Mouse (Mus musculus) adrenal gland, adult 2 months (tissue): ENCODE data around the gene Aig1. TPM values are rescaled to one million over a fixed set of nuclear protein-coding genes. Genes with fewer than 3 reads are reported as not detected.

ENCODE experiments used
- DNase-seq: peaks from one replicate; pipeline ENCODE4 v3.0.0; 2021
- polyA plus RNA-seq: library from polyadenylated mRNA; depleted of rRNA; stranded (reverse); fragments of >200 nt; gene quantifications from 2 replicates; pipeline ENCODE4 v1.2.3, GENCODE M21; 2012
- total RNA-seq, 2 experiments: library from RNA; stranded (reverse); gene quantifications; 2 replicates each; pipeline ENCODE4 v1.2.3; 2021

The Aig1 gene
- total and polyA plus RNA-seq, 3 experiments = 28.4 to 42.6 (median 37.4) TPM

DNA sequence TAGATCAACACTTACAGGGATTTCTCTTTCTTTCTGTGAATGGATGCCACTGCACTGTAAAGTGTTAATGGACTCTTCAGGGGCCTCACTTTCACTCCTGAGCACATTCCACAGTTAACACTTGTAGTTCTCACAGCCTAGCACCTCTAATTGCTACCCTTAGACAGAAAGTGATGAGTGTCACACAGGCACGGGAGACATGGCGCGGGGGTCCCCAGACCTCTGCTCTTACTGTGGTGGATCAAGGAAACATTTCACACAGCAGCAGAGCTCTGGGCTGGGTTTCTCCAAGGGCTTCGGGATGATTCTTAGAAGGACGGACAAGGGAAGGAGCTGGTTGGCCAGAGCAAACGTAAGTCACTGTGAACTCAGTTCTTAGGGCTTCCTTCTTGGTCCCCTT is 166.1 kb downstream of the Aig1 start:
- no peak for DNase-seq

DNA sequence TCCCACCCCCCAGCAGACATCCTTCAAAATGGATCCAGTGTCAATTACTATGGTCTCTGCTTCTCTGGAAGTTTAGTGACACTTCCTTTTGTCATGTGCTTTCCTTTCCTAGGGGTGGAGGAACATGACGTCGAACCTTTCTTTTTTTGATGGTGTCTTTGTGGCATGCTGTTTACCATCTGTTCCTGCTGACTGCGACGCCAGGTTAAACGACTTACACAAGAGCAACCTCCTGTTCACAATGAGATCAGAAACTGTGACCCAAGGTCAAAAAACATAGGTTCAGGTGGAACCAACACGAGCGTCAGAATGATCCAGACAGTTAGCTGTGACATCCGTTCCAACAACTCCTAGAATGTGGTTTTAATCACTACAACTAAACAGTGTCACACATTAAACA is 166.7 kb downstream of the Aig1 start:
- no peak for DNase-seq

DNA sequence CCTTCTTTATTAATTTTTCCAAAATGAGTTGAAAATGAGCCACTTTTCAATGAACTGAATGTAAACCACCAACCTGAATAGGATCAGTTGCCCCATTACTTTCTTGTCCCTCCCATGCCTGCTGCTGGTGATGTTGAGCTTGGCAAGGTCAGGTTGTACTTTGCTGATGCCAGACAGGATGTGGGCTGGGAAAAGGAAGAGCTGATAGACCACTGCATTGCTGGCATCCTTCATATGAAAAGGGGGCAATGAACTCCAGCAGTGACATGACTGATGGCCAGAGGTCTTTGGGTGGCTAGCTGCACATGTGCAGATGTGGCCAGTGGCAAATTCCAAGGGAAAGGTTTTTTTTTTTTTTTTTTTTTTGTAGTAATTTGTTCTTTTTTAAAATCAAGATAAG is 172.5 kb downstream of the Aig1 start:
- peak; percentile 19 for DNase-seq

DNA sequence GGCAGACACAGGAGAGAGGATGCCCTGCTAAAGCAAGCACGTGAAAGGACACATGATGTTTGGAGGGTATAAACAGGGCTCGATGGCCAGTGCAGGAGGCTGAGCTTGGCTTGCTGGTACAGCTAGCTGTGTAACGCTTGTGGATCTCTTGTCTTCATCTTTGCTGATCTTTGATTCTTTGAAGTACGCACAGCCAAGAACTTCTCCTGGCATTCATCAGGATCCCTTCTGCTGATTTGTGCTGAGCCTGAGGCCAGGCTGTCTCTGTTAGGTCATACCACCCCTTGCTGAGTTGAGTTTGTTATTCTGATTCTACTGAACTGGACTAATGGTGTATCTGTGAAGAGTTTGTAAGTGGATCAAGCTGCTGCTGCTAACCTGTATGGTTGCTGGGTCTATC is 175.5 kb downstream of the Aig1 start:
- DNase-seq = no peak

DNA sequence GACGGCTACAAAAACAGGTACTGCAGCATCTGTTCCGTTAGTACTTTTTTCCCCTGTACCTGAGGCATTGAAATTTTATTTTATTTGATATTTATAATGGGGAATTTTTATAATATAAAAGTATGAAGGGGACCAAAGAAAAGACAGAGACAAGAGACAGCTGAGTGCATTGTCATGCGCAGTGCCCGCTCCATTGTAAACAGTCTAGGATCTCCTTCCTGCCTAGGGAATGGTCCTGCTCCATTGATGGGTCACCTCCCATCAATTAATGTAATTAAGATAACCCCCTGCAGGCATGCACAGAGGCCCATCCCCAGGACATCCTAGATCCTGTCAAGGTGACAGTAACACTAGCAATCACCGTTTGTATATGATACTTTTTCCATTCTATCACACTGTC is 178.0 kb downstream of the Aig1 start:
- no peak for DNase-seq

DNA sequence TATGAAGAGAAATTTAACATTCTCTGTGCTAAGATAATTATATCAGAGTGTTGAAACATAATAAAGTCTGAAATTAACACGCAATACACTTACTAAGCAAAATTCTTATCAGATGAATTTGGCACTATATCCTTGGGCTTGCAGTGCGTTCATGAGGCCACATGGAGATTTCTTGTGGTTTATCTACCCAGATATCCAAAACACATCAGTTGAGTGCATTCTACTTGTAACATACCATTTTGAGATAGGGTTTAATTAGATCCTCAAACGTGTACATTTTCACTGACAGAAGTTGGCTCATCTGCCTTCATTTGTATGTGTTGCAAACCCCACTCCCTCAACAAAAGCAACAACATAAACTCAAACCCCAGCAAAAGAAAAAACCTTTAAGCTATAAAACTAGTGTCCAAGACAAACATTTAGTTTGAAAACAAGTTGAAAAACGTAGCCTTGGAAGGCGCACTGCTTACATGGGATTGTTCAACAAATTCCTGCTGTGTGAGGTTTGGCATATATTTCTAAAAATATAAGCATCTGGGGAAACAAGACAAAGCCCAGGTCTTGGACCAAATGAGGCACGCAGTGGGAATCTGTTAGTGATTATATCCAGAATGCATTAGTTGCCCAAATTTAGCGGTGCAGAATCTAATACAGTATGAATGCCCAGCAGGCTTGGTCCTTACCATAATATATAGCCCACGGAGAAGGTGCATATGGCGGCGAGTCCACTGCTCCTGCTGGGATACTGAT is 178.8 kb downstream of the Aig1 start:
- DNase-seq = no peak

DNA sequence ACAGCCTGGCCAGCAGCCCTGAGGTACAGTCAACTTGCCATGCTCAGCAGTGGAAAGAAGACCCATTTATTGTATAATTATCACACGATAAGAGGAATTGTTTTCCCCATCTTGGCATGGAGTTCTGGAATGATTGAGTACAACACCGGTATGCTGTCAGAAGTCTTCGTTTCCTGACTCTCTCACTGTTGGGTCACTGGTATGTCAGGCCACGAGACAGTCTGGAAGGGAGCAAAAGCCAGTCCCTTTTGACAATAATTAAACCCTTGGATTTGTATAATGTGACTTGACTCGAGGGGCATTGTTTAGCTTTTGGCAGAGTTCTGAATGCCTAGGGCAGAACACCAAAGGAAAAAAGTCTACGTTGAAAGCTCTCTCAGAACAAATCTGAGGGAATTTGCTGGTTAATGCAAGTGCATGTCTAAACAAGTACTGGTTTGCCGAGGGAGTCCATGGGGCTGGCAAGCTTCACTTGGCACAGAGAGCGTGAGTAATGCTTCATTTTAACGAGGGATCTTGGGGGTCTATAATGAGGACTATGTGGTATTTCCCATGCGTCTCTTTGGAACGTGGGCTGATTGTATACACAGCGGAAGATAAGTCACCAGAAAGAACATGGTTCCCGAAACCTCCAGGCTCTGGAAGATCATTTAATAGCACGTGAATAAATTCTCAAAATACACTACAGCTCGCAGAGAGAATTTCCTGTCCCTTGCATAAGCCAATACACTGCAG is 180.2 kb downstream of the Aig1 start:
- no peak for DNase-seq

DNA sequence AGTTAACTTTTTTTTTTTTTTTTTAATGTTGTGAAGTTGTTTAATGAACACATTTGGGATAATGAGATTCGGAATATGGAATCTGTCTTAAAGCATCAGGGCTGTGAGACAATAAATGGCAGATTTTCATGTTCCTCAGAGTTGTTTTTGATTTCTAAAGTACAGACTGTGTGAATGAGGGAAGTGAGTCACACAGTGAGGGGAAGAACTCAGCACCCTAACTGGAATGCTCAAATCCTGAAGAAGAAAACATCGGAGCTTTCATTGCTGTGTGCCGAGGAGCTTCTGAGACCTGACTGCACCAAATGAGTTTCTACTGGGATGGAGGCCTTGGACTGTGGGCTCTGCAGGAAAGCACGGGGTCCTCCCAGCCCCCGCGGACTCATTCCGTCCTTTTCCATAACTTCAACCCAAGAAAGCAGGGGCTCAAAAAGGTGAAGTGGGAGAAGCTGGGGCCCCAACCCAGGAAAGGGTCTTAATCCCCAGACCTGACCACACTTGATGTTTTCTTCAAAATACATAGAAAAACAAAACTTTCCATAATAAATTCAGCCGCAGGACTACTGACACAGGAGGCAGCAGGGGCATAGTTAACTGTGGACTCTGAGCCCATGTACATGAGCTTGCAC is 181.5 kb downstream of the Aig1 start:
- no peak for DNase-seq

DNA sequence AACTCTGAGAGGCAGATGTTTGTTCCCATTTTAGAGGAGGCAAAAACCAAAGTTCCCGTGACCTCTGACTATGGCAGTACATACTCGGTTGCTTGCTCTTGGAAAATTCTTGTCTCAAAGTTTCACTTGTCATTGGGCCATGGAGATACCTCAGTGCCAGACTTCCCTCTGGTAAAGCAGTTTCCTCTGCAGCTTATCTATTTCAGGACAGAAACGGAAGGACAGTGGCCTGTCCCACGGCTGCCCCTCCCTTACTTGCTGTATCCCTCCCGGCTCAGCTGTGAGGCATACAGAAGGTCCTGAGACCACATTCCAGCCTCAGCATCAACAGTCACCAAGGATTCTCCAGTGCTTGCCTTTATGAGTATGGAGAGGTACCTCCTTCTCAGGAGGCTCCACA is 182.7 kb downstream of the Aig1 start:
- DNase-seq = no peak

DNA sequence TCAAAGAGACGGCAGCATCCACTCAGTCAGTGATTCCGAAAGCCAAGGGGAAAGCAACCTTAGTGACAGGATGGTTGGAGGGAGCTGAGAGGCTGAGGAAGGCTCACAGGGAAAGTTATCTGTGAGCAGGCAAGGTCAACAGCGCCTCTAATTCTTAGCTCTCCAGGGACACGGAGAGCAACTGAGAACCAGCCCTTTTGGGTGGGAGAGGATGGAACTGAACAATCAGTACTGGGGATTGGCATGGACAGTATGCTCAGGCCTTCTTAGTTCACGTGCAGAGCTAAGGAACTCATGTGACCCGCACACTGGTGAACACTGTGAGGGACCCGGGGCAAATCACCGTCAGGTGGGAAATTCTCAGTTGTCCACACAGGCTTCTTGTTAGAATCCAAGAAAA is 183.4 kb downstream of the Aig1 start:
- no peak for DNase-seq

DNA sequence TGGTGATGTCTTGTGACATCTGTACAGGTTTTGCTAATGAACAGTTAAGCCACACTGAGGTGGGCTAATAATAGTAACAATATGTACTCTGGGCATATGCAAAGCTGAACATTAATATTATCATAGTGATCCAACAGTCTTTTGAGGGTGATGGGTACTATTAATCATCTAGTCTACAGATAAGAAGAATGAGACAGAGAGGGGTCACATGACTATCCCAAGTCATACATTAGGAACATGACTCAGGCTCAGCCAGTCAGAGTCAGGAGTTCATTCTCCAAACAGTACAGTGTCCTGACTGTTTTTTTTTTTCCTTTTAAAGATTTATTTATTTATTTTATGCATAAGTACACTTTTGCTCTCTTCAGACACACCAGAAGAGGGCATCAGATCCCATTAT is 184.3 kb downstream of the Aig1 start:
- no peak for DNase-seq

DNA sequence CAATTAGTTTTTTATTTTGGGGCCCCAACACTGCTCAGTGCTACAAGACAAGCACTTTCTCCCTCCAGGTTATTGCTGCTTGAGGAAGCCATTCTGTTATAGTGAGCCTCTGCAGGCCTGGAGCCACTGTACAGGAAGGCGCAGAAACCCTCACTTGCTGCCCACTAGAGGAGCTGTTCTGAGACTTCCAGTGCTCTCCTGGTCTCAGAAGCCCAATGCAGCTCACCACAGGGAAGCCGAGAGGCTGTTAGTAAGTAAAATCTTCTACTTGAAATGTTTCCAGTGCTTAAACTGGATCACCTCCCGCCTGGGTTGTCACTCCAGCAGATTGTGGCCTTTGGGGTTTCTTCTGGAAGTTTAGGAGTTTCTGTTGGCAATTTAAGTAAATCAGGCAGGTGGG is 186.2 kb downstream of the Aig1 start:
- no peak for DNase-seq

DNA sequence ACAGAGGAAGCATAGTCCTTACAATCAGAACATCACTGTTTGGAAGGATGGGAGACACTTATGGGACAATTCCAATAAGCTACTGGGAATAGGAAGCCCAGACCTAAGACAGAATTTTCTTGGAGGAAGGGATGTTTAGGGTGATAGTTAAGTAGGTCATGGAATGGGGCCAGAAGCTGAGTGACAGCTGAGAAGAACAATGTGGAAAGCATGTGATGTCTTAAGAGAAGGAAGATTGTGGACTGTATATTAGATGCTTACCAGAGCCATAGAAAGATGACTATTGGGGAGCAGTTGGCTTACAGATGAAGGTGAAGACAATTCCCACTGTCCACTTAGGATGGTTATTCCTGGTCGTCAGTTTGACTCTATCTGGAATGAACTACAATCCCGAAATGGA is 191.3 kb downstream of the Aig1 start:
- DNase-seq = no peak

DNA sequence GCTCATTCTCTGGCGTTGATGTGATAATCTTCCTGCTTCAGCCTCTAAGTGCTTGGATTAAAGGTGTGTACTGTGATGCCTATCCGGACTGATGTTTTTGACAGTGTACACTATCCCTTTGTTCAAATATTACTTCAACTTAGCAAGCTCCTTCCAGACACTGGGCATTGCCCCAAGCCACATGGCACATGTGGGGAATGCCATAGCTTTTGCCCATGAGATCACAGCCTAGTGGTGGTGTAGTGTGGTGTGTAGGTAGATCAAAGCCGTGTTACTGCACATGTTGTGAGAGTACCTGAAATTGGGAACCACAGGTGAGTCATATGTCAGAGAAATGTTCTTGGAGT is 193.8 kb downstream of the Aig1 start:
- no peak for DNase-seq

DNA sequence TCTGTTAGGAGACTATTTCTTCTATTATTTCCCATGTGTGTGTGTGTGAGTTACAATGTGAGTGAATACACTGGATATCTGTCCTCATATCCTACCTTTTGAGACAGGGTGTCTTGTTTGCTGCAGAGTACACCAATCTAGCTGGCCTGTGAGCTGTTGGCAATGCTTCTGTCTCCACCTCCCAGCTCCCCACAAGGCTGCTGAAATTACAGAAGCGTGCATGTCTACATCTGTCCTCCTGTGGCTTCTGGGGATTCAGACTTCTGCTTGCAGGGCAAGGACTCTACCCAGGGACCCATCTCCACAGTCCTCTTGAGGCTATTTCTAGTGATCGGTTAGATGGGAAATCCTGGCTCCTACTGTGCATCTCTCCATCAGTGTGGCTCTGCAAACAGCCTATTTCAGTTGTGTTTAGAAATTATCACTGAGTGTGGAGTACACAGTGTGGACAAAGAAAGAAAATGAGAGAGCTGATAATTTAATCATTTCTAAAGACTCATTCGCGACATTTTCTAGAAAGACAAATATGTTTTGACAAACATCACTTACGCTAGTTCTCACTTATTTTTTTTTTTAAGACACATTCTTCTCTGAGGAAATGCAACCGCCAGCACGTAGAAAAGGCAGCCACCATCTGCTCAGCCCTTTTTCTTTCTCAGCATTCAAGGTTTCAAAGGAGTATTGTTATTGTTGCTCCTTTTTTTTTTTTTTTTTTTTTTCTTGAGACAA is 194.3 kb downstream of the Aig1 start:
- no peak for DNase-seq

DNA sequence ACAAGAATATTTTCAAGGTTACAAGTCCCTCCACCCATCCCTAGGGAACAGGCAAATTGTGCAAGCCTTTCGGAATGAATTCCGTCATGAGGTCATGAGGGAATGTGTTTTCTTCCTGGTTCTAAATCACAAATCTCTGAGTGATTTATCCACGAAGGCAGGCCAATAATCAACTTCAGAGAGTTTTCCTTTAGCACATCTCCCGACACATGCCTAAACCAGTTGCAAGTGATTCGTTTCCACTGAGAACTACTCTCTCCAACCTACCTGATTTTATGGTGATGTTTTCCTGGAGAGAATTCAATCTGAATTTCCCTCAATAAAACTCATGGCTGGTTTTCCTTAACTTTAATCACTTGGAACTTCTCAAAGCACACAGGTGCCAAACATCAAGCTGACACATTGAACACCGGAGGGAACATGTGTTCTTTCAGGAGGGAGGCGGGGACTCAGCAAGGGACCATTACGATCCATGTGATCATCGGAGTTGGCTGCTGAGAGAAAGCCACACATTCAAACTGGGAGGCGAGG is 201.5 kb downstream of the Aig1 start:
- DNase-seq = peak; percentile 28

DNA sequence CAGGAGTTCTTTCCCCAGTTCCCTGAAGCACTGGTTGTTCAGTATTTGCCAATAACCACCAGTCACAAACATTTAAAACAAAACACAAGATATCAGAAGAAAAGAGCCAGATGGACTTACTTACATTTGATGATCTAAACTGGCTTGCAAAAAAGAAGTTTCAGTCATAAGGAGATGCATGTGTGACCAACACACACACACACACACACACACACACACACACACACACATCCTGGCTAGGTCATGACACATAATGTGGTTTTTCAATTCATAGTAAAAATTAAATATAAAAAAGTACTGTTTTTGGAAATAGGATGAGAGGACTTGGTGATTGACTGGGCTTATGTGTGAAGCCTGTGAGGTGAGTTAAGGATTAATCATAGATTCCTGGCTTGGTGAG is 205.3 kb downstream of the Aig1 start:
- DNase-seq = no peak

DNA sequence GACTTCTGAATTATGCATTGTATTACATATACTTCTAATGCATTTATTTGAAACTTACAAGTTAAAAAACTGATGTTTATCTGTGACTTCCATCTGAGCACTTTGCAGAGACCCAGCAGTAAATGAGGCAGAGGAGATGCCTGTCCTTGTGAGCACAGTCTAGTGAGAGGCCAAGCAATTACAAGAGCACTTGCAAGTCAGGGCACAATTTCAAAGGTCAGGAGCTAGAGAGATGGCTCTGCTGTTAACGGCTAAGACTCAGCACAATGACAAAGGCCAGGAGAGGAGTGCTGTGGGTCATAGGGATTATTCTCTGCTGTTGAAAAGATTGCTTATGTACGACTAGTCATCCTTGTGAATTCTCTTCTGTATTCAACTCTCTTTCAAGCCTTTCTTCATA is 209.0 kb downstream of the Aig1 start:
- DNase-seq = peak; percentile 20

DNA sequence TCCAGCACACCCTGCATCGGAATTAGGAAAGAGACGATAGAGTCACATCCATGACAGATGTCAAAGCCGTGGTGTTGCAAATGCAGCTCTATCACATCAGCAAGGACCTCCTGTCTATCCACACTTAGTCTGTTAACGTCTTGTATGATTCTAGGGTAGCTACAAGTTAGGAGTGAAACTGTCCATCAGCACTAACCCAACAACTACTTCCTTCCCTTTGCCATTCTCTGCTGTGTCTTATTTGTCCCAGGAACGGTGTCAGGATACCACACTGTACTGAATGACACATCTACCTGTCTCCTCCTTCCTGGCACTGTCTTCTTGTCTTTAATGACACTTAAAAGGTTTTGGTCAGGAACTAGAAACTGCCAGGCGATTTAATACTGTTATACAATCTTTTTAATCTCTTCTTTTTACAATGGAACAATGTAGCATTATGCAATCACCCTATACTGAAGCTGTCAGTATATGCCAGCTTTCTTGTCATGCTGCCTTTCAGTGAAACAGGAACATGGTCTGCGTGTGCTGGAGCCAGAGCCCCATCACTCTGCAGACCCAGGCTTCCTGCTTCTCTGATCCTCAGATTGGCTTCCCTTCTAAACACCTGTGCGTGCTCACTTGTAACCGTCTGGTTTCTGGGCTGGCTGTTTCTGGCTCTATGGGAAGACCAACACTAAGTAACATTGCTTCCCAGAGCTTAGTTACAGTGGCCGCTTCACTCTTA is 214.9 kb downstream of the Aig1 start:
- no peak for DNase-seq

DNA sequence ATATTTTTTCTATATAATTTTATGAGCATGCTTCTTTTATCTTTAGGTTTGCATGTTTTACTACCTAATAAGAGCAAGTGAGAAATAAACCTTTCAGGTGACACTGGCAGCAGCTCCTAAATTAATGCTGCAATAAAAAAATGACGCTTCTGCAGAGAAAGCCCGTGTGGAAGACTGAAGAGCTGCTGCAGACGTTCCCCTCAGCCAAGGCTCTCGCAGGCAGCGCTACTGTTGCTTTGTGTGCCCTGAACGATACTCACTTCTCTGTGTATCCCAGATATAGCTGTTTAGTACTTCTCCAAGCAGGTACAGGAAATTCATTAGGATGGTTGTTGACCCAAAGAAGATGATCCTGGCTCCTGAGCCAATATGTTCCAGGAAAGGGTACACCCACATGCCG is 215.5 kb downstream of the Aig1 start:
- no peak for DNase-seq

DNA sequence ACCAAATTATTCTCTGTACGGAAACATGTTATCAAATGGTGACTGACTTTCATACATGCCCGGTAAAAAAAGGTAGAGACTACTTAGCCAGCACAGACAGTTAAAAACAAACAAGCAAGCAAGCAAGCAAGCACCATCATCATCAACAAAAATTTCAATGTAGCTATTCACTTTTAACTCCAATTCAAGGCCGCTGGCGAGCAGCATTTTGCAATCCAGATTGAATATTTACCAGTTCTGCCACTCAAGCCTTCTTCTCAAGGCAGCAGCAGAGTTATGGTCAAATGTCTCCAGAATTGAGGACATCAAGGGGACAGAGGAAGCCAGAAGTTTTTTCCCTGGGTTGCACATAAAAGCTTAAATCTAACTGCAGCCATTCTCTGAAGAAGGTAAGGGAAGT is 216.7 kb downstream of the Aig1 start:
- DNase-seq = peak; percentile 65

DNA sequence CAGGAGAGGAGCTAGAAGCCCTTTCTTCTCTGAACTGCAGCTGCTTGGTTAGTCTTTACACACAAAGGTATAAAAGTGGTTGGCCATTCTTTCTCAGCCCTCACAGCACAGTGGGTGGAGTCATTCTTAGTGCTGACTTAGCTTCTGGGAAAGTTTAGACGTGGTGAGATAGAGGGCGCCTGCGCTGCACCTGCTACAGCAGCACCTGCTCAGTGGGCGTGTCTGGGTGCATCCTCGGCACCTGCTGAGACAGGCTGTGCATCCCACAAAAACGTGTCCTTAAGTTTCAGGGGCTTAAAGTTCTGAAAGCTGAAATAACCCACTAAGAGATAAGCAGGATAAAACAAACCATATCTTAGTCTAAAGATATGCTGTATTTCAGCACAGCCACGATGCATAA is 227.0 kb downstream of the Aig1 start:
- no peak for DNase-seq
